Mouse (Mus musculus): Measurements from ENCODE around the gene Rnft2. TPM values are rescaled to one million over a fixed set of nuclear protein-coding genes. Genes with fewer than 3 reads are reported as not detected.

Gene Rnft2
- polyA plus RNA-seq (2015; fragmentation: Nextera tagmentation; extraction: Ambion mirVana): 0.96 and 1.2 TPM in 2 replicates

- Histone ChIP-seq H3K9me3 (replicated peaks; ENCODE audit: control insufficient read depth, low read length) (no peaks in the 10 kb centered on the region), H3K4me1 (ENCODE audit: control insufficient read depth, insufficient read depth, low read length) (peaks cover 6% of the 10 kb centered on the region), H3K27ac (ENCODE audit: low read length) (peak within 1 kb of the TSS; percentile 79), H3K36me3 (ENCODE audit: control insufficient read depth, insufficient read depth) (peaks cover 4% of the 10 kb centered on the region; the same call in 1 of the 2 replicates), H3K4me3 (ENCODE audit: low read length) (peak within 1 kb of the TSS; percentile 80), H3K4me2 (ENCODE audit: low read depth, low read length) (peak within 1 kb of the TSS; percentile 83), H3K9ac (ENCODE audit: low read length) (peak within 1 kb of the TSS; percentile 84), H3K27me3 (ENCODE audit: control insufficient read depth, insufficient read depth, low read length) (no peaks in the 10 kb centered on the region)
- WGBS: under 1% methylated on average over 68 of the region's 68 CpGs
- ATAC-seq (replicated peaks; ENCODE audit: extremely low read depth, insufficient read depth, low FRiP score): peak; percentile 100
Measured at GRCm38 (mm10) chr5:118244606-118245443, at the start of gene Rnft2, which contains the start of gene 2410131K14Rik. Gene Rnft2 (minus strand): TSS chr5:118245116. Gene 2410131K14Rik (plus strand): TSS chr5:118245227.

- WGBS: 19% methylated on average over 23 of the region's 23 CpGs
- Histone ChIP-seq H3K27me3 (ENCODE audit: control insufficient read depth, insufficient read depth, low read length) (peaks cover 3% of the 10 kb centered on the region), H3K4me3 (ENCODE audit: low read length) (peak overlapping the region; percentile 43), H3K4me2 (ENCODE audit: low read depth, low read length) (peak overlapping the region; percentile 60), H3K36me3 (ENCODE audit: control insufficient read depth, insufficient read depth) (no peaks in the 10 kb centered on the region), H3K9ac (ENCODE audit: low read length) (peak overlapping the region; percentile 26; the same call in 1 of the 2 replicates), H3K27ac (ENCODE audit: low read length) (peak overlapping the region; percentile 69), H3K4me1 (ENCODE audit: control insufficient read depth, insufficient read depth, low read length) (peaks cover 12% of the 10 kb centered on the region), H3K9me3 (replicated peaks; ENCODE audit: control insufficient read depth, low read length) (no peaks in the 10 kb centered on the region)
- ATAC-seq (replicated peaks; ENCODE audit: extremely low read depth, insufficient read depth, low FRiP score): peak; percentile 88
Measured at GRCm38 (mm10) chr5:118294086-118294864, 49.4 kb upstream of the Rnft2 start.

GRCm38 (mm10) chr5:118292476-118292875, 47.6 kb upstream of the Rnft2 start:
- Histone ChIP-seq H3K4me1 (ENCODE audit: control insufficient read depth, insufficient read depth, low read length) (peaks cover 10% of the 10 kb centered on the region), H3K27ac (ENCODE audit: low read length) (no peak overlapping the region), H3K9ac (ENCODE audit: low read length) (no peak overlapping the region), H3K4me2 (ENCODE audit: low read depth, low read length) (no peak overlapping the region), H3K9me3 (replicated peaks; ENCODE audit: control insufficient read depth, low read length) (no peaks in the 10 kb centered on the region), H3K4me3 (ENCODE audit: low read length) (no peak overlapping the region), H3K27me3 (ENCODE audit: control insufficient read depth, insufficient read depth, low read length) (peaks cover 3% of the 10 kb centered on the region), H3K36me3 (ENCODE audit: control insufficient read depth, insufficient read depth) (no peaks in the 10 kb centered on the region)
- WGBS: 64% methylated on average over 4 of the region's 4 CpGs
- no peak for ATAC-seq (replicated peaks; ENCODE audit: extremely low read depth, insufficient read depth, low FRiP score)

- Histone ChIP-seq H3K9ac (ENCODE audit: low read length) (no peak overlapping the region), H3K4me3 (ENCODE audit: low read length) (no peak overlapping the region), H3K27ac (ENCODE audit: low read length) (no peak overlapping the region), H3K27me3 (ENCODE audit: control insufficient read depth, insufficient read depth, low read length) (peaks cover 3% of the 10 kb centered on the region), H3K4me1 (ENCODE audit: control insufficient read depth, insufficient read depth, low read length) (peaks cover 8% of the 10 kb centered on the region), H3K9me3 (replicated peaks; ENCODE audit: control insufficient read depth, low read length) (no peaks in the 10 kb centered on the region), H3K4me2 (ENCODE audit: low read depth, low read length) (no peak overlapping the region), H3K36me3 (ENCODE audit: control insufficient read depth, insufficient read depth) (no peaks in the 10 kb centered on the region)
- WGBS: 94% methylated on average over 4 of the region's 4 CpGs
- ATAC-seq (replicated peaks; ENCODE audit: extremely low read depth, insufficient read depth, low FRiP score): no peak
Measured at GRCm38 (mm10) chr5:118291453-118291852, 46.5 kb upstream of the Rnft2 start.

DNA sequence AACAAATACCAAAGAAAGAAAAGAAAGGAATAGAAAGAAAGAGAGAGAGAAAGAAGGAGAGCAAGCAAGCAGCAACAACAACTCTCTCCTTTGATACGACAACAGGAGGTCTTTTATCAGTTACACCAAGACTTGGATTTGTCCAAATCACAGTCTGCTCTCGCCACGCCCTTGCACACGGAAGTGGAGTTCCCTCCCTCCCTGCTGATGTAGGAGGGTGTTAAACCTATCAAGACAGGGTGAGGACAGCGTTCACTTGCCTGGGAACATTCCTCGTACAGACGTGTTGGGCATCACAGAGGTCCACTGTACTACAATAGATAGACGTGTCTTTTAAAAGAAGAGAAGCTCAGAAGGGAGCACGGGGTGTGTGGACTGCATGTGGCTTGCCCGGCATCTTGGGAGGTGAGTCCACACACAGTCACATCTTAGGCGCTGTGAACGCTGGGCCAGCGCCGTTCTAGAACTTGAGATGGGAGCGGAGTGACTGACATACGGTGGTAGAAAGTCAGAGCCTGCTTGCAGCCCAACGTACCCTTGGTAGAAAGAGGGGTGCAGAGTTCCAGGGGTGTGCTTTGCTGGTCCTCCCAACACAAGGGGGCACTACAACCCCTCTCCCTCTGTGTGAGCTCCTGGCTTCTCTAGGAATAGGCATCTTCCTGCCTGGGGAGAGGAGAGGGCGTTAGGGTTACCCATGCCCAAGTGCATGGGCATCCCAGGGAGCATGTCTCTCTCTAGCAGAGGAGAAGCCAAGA, 33.0 kb upstream of the Rnft2 start:
- no peak overlapping the region for H3K27ac ChIP-seq (ENCODE audit: low read length)
- no peak overlapping the region for H3K4me2 ChIP-seq (ENCODE audit: low read depth, low read length)
- WGBS: 67% methylated on average over 18 of the region's 18 CpGs
- no peaks in the 10 kb centered on the region for H3K9me3 ChIP-seq (replicated peaks; ENCODE audit: control insufficient read depth, low read length)
- H3K27me3 ChIP-seq (ENCODE audit: control insufficient read depth, insufficient read depth, low read length): peaks cover 57% of the 10 kb centered on the region
- no peaks in the 10 kb centered on the region for H3K36me3 ChIP-seq (ENCODE audit: control insufficient read depth, insufficient read depth)
- no peak overlapping the region for H3K4me3 ChIP-seq (ENCODE audit: low read length)
- H3K4me1 ChIP-seq (ENCODE audit: control insufficient read depth, insufficient read depth, low read length): peaks cover 15% of the 10 kb centered on the region
- ATAC-seq (replicated peaks; ENCODE audit: extremely low read depth, insufficient read depth, low FRiP score): no peak
- no peak overlapping the region for H3K9ac ChIP-seq (ENCODE audit: low read length)

DNA sequence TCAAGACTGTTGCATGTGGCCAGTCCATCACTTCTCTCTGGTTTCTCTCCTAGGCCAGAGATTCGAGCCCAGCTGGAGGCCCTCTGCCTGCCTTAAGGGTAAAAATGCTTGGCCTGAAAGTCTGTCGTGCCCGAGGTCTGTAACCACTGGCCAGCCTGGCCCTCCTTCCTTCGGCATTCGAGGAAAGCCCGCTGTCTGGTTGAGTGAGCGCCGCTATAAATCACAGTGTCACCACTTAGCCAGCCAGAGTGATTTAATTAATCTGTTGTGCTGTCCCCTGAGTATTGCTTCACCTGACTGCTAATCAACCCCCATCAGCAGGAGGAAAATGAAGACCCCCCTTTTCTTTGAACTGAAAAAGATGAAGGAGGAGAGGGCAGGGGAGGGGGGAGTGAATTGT, 31.8 kb upstream of the Rnft2 start:
- Histone ChIP-seq H3K27ac (ENCODE audit: low read length) (no peak overlapping the region), H3K27me3 (ENCODE audit: control insufficient read depth, insufficient read depth, low read length) (peaks cover 66% of the 10 kb centered on the region), H3K4me2 (ENCODE audit: low read depth, low read length) (no peak overlapping the region), H3K9ac (ENCODE audit: low read length) (no peak overlapping the region), H3K36me3 (ENCODE audit: control insufficient read depth, insufficient read depth) (no peaks in the 10 kb centered on the region), H3K4me3 (ENCODE audit: low read length) (no peak overlapping the region), H3K4me1 (ENCODE audit: control insufficient read depth, insufficient read depth, low read length) (peaks cover 15% of the 10 kb centered on the region), H3K9me3 (replicated peaks; ENCODE audit: control insufficient read depth, low read length) (no peaks in the 10 kb centered on the region)
- 51% methylated on average over 8 of the region's 8 CpGs for WGBS
- no peak for ATAC-seq (replicated peaks; ENCODE audit: extremely low read depth, insufficient read depth, low FRiP score)

GRCm38 (mm10) chr5:118276281-118276680, 31.4 kb upstream of the Rnft2 start:
- H3K27me3 ChIP-seq (ENCODE audit: control insufficient read depth, insufficient read depth, low read length): peaks cover 69% of the 10 kb centered on the region
- 74% methylated on average over 7 of the region's 7 CpGs for WGBS
- H3K4me2 ChIP-seq (ENCODE audit: low read depth, low read length): no peak overlapping the region
- H3K4me3 ChIP-seq (ENCODE audit: low read length): no peak overlapping the region
- ATAC-seq (replicated peaks; ENCODE audit: extremely low read depth, insufficient read depth, low FRiP score): no peak
- peaks cover 15% of the 10 kb centered on the region for H3K4me1 ChIP-seq (ENCODE audit: control insufficient read depth, insufficient read depth, low read length)
- no peaks in the 10 kb centered on the region for H3K9me3 ChIP-seq (replicated peaks; ENCODE audit: control insufficient read depth, low read length)
- H3K9ac ChIP-seq (ENCODE audit: low read length): no peak overlapping the region
- no peak overlapping the region for H3K27ac ChIP-seq (ENCODE audit: low read length)
- no peaks in the 10 kb centered on the region for H3K36me3 ChIP-seq (ENCODE audit: control insufficient read depth, insufficient read depth)

- Histone ChIP-seq H3K9me3 (replicated peaks; ENCODE audit: control insufficient read depth, low read length) (no peaks in the 10 kb centered on the region), H3K4me2 (ENCODE audit: low read depth, low read length) (peak overlapping the region; percentile 35), H3K36me3 (ENCODE audit: control insufficient read depth, insufficient read depth) (no peaks in the 10 kb centered on the region), H3K4me1 (ENCODE audit: control insufficient read depth, insufficient read depth, low read length) (peaks cover 15% of the 10 kb centered on the region), H3K27me3 (ENCODE audit: control insufficient read depth, insufficient read depth, low read length) (peaks cover 78% of the 10 kb centered on the region), H3K4me3 (ENCODE audit: low read length) (no peak overlapping the region), H3K9ac (ENCODE audit: low read length) (no peak overlapping the region), H3K27ac (ENCODE audit: low read length) (no peak overlapping the region)
- peak; percentile 86 for ATAC-seq (replicated peaks; ENCODE audit: extremely low read depth, insufficient read depth, low FRiP score)
- WGBS: 10% methylated on average over 9 of the region's 9 CpGs
Measured at GRCm38 (mm10) chr5:118274546-118274945, 29.6 kb upstream of the Rnft2 start.
